Mouse (Mus musculus): Measurements from ENCODE around the gene Plekhd1. TPM values are rescaled to one million over a fixed set of nuclear protein-coding genes. Genes with fewer than 3 reads are reported as not detected.

The Plekhd1 gene
- total and polyA plus RNA-seq, 3 experiments = 0.04 TPM; not detected in 2

GRCm38 (mm10) chr12:80730567-80730966, 38.2 kb downstream of the Plekhd1 start:
- Histone ChIP-seq H3K79me2 (ENCODE audit: control insufficient read depth, insufficient read depth, low read length, poor library complexity) (no peaks in the 10 kb centered on the region), H3K9me3 (replicated peaks; ENCODE audit: insufficient read depth, low read length) (no peaks in the 10 kb centered on the region), H3K36me3 (ENCODE audit: control insufficient read depth in 1 of 2, insufficient read depth in 2 of 2, low read length in 2 of 2) (peaks cover 0 to 9% of the 10 kb centered on the region in 2 experiments; a peak in 2 of 4 replicates), H3K4me1 (ENCODE audit: control insufficient read depth in 1 of 2, insufficient read depth in 2 of 2, low read length in 2 of 2) (peaks cover 7 to 12% of the 10 kb centered on the region in 2 experiments), H3K27me3 (ENCODE audit: control insufficient read depth in 1 of 2, insufficient read depth in 2 of 2, low read length in 2 of 2) (no peaks in the 10 kb centered on the region), H3K9ac (ENCODE audit: control insufficient read depth, low read depth, low read length, poor library complexity, severe bottlenecking) (no peak overlapping the region), H3K27ac (ENCODE audit: control insufficient read depth, low read depth, low read length) (no peak overlapping the region), H3K4me3 (ENCODE audit: control insufficient read depth in 1 of 2, insufficient read depth in 1 of 2, low read depth in 2 of 2, low read length in 2 of 2) (no peak overlapping the region)
- TF ChIP-seq SMC3 (IDR thresholded peaks at IDR 0.05; ENCODE audit: low read depth, low read length) = peak; percentile 49
- TF ChIP-seq ZC3H11A (IDR thresholded peaks at IDR 0.05; ENCODE audit: low read depth, low read length) = no peak
- TF ChIP-seq RAD21 (IDR thresholded peaks at IDR 0.05; ENCODE audit: low read depth, low read length) = peak; percentile 22
- TF ChIP-seq TCF12 (IDR thresholded peaks at IDR 0.05; ENCODE audit: low read depth, low read length) = no peak
- peak in 2 of 3 experiments; percentile 39 to 43; a peak in 4 of 6 replicates for TF ChIP-seq CTCF (IDR thresholded peaks at IDR 0.05 in 2 of 3, conservative IDR thresholded peaks at IDR 0.05 in 1 of 3; ENCODE audit: control insufficient read depth in 1 of 3, insufficient read depth in 1 of 3, low read depth in 2 of 3, low read length in 3 of 3, poor library complexity in 1 of 3, severe bottlenecking in 1 of 3)
- no peak for TF ChIP-seq POLR2AphosphoS5 (IDR thresholded peaks at IDR 0.05; ENCODE audit: borderline replicate concordance, low read depth, low read length)
- no peak for DNase-seq (ENCODE audit: low read depth, low spot score)

- H3K79me2 ChIP-seq (ENCODE audit: control insufficient read depth, insufficient read depth, low read length, poor library complexity) = no peaks in the 10 kb centered on the region
- peak overlapping the region; percentile 24 to 31 for H3K4me3 ChIP-seq (ENCODE audit: control insufficient read depth in 1 of 2, insufficient read depth in 1 of 2, low read depth in 2 of 2, low read length in 2 of 2)
- DNase-seq (ENCODE audit: low read depth, low spot score) = peak; percentile 56
- H3K9me3 ChIP-seq (replicated peaks; ENCODE audit: insufficient read depth, low read length) = no peaks in the 10 kb centered on the region
- peak overlapping the region; percentile 55 for H3K27ac ChIP-seq (ENCODE audit: control insufficient read depth, low read depth, low read length)
- H3K27me3 ChIP-seq (ENCODE audit: control insufficient read depth in 1 of 2, insufficient read depth in 2 of 2, low read length in 2 of 2) = no peaks in the 10 kb centered on the region
- peak overlapping the region; percentile 10; the same call in 1 of the 2 replicates for H3K9ac ChIP-seq (ENCODE audit: control insufficient read depth, low read depth, low read length, poor library complexity, severe bottlenecking)
- H3K4me1 ChIP-seq (ENCODE audit: control insufficient read depth in 1 of 2, insufficient read depth in 2 of 2, low read length in 2 of 2) = peaks cover 23 to 47% of the 10 kb centered on the region in 2 experiments
- peaks cover 0 to 25% of the 10 kb centered on the region in 2 experiments; a peak in 2 of 4 replicates for H3K36me3 ChIP-seq (ENCODE audit: control insufficient read depth in 1 of 2, insufficient read depth in 2 of 2, low read length in 2 of 2)
- TF ChIP-seq RCOR1 (IDR thresholded peaks at IDR 0.05; ENCODE audit: low read depth, low read length) (0 out of 2 replicates have a peak, but pooled peaks have one; percentile 5), HCFC1 (IDR thresholded peaks at IDR 0.05; ENCODE audit: low read depth, low read length) (peak; percentile 79), TCF12 (IDR thresholded peaks at IDR 0.05; ENCODE audit: low read depth, low read length) (peak; percentile 43), KAT2A (conservative IDR thresholded peaks at IDR 0.05; ENCODE audit: low read depth, low read length) (no peak), GATA1 (IDR thresholded peaks at IDR 0.05; ENCODE audit: low read depth, low read length) (peak; percentile 46; the same call in 1 of the 2 replicates), ZC3H11A (IDR thresholded peaks at IDR 0.05; ENCODE audit: low read depth, low read length) (no peak), SIN3A (IDR thresholded peaks at IDR 0.05; ENCODE audit: low read length) (no peak), MAX (IDR thresholded peaks at IDR 0.05; ENCODE audit: low read length) (no peak), TBP (IDR thresholded peaks at IDR 0.05; ENCODE audit: low read depth, low read length) (no peak), ETS1 (IDR thresholded peaks at IDR 0.05; ENCODE audit: low read depth, low read length) (0 out of 2 replicates have a peak, but pooled peaks have one; percentile 8), POLR2AphosphoS5 (IDR thresholded peaks at IDR 0.05; ENCODE audit: borderline replicate concordance, low read depth, low read length) (no peak), ELF1 (IDR thresholded peaks at IDR 0.05; ENCODE audit: low read depth, low read length) (no peak), CTCF (IDR thresholded peaks at IDR 0.05 in 2 of 3, conservative IDR thresholded peaks at IDR 0.05 in 1 of 3; ENCODE audit: control insufficient read depth in 1 of 3, insufficient read depth in 1 of 3, low read depth in 2 of 3, low read length in 3 of 3, poor library complexity in 1 of 3, severe bottlenecking in 1 of 3) (no peak), BHLHE40 (IDR thresholded peaks at IDR 0.05; ENCODE audit: borderline replicate concordance, low read depth, low read length) (no peak), ZKSCAN1 (IDR thresholded peaks at IDR 0.05; ENCODE audit: low read depth, low read length) (no peak), UBTF (IDR thresholded peaks at IDR 0.05; ENCODE audit: borderline replicate concordance, insufficient read depth, low read depth, low read length) (no peak), EP300 (IDR thresholded peaks at IDR 0.05; ENCODE audit: low read depth in 1 of 2, low read length in 2 of 2) (peak; percentile 58 to 61), SMC3 (IDR thresholded peaks at IDR 0.05; ENCODE audit: low read depth, low read length) (no peak), RAD21 (IDR thresholded peaks at IDR 0.05; ENCODE audit: low read depth, low read length) (no peak), MAFK (IDR thresholded peaks at IDR 0.05; ENCODE audit: borderline replicate concordance, low read depth, low read length) (no peak), POLR2AphosphoS2 (IDR thresholded peaks at IDR 0.05; ENCODE audit: low read length) (no peak), MYB (IDR thresholded peaks at IDR 0.05; ENCODE audit: low read depth, low read length) (0 out of 2 replicates have a peak, but pooled peaks have one; percentile 31), JUND (IDR thresholded peaks at IDR 0.05; ENCODE audit: low read depth, low read length) (no peak), MXI1 (IDR thresholded peaks at IDR 0.05; ENCODE audit: low read depth, low read length) (no peak), CHD2 (IDR thresholded peaks at IDR 0.05; ENCODE audit: low read length) (no peak), POLR2A (IDR thresholded peaks at IDR 0.05; ENCODE audit: control insufficient read depth in 1 of 2, insufficient read depth in 1 of 2, low read depth in 1 of 2, low read length in 2 of 2, poor library complexity in 1 of 2) (no peak), MEF2A (IDR thresholded peaks at IDR 0.05; ENCODE audit: extremely low read depth, insufficient replicate concordance, low read depth, low read length, poor library complexity, severe bottlenecking) (no peak)
Observed at GRCm38 (mm10) chr12:80734526-80735470, 42.4 kb downstream of the Plekhd1 start.
